Mouse (Mus musculus): Measurements from ENCODE around the gene Igfbp4. TPM values are rescaled to one million over a fixed set of nuclear protein-coding genes. Genes with fewer than 3 reads are reported as not detected.

Igfbp4 gene
- total and polyA plus RNA-seq, 3 experiments: 0.16 to 0.21 TPM; not detected in 1

DNA sequence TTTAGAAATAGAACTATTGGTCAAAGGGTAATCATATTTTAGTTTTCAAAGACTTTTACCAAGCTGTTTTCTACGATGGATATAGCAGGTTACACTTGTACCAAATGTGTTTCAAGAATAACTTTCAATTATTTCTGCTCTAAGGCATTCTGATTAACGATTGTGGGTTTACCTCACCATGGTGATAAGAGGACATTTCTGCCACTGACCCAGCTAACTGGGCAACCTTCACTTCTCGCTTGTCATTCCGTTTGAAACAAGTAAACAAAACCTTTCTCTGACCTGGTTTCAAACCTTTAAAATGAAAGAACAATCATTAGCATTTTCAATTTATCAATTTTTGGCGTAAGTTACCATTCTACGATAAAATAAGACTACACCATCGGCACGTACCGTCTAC is 34.3 kb upstream of the Igfbp4 start:
- TF ChIP-seq GABPA (IDR thresholded peaks at IDR 0.05; ENCODE audit: insufficient replicate concordance, low read depth, low read length) (no peak), POLR2A (IDR thresholded peaks at IDR 0.05; ENCODE audit: low read depth, low read length) (no peak), E2F4 (IDR thresholded peaks at IDR 0.05; ENCODE audit: insufficient replicate concordance, low read depth, low read length) (no peak), ZC3H11A (IDR thresholded peaks at IDR 0.05; ENCODE audit: low read depth, low read length) (no peak), JUN (IDR thresholded peaks at IDR 0.05; ENCODE audit: insufficient read depth, low read depth, low read length) (no peak), POLR2AphosphoS2 (IDR thresholded peaks at IDR 0.05; ENCODE audit: low read depth, low read length) (0 out of 2 replicates have a peak, but pooled peaks have one; percentile 9)
- Histone ChIP-seq H3K9me3 (replicated peaks; ENCODE audit: low read length) (no peaks in the 10 kb centered on the region), H3K27ac (ENCODE audit: insufficient read depth, low read depth) (no peak overlapping the region), H3K27me3 (replicated peaks) (no peaks in the 10 kb centered on the region), H3K4me1 (ENCODE audit: control insufficient read depth in 1 of 2, insufficient read depth in 2 of 2) (no peaks in the 10 kb centered on the region), H3K79me2 (replicated peaks; ENCODE audit: control insufficient read depth, extremely low read depth, insufficient read depth, poor library complexity, severe bottlenecking) (peaks cover 31% of the 10 kb centered on the region), H3K4me3 (replicated peaks in 1 of 3; ENCODE audit: low read depth in 2 of 3, low read length in 2 of 3, poor library complexity in 1 of 3) (no peak overlapping the region), H3K9ac (ENCODE audit: insufficient read depth, low read depth) (no peak overlapping the region), H3K36me3 (replicated peaks in 1 of 2; ENCODE audit: control insufficient read depth in 1 of 2, insufficient read depth in 1 of 2, low read length in 1 of 2) (peaks cover 76 to 95% of the 10 kb centered on the region in 2 experiments), H3K4me2 (ENCODE audit: insufficient read depth, low read depth, poor library complexity, severe bottlenecking) (no peak overlapping the region)
- in situ Hi-C loops (cut with MboI; ENCODE audit: low pct_ligation_motif_present, low pct_unique_long_range_greater_than_20kb, low sequenced_read_pairs): no loop called here
- DNase-seq (ENCODE audit: extremely low read depth): no peak
- dilution Hi-C loops (cut with MboI; ENCODE audit: extremely low pct_ligation_motif_present, extremely low pct_unique_long_range_greater_than_20kb, low sequenced_read_pairs): no loop called here

DNA sequence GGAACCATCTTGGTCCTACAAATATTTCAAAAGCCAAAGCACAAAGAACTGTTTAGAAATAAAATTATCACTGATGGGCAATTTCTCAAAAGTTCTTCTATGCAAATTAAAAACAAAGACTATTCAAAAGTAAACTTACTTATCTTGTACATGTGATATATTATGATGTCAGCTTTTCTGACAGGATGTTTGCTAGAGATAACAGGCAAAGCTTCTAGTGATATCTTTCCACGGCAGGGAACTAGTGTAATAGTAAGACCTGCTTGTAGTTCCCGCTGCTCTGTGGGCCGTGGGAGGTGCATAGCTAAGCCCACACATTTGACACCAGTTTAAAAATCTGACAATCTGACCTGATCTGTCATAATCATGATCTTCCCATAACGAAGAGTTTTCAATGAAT is 30.9 kb upstream of the Igfbp4 start:
- DNase-seq (ENCODE audit: extremely low read depth): no peak
- TF ChIP-seq POLR2A (IDR thresholded peaks at IDR 0.05; ENCODE audit: low read depth, low read length) (peak; percentile 18; the same call in 1 of the 2 replicates), RAD21 (IDR thresholded peaks at IDR 0.05; ENCODE audit: low read depth, low read length) (no peak)
- H3K9ac ChIP-seq (ENCODE audit: insufficient read depth, low read depth): no peak overlapping the region
- H3K79me2 ChIP-seq (replicated peaks; ENCODE audit: control insufficient read depth, extremely low read depth, insufficient read depth, poor library complexity, severe bottlenecking): peaks cover 39% of the 10 kb centered on the region
- H3K4me3 ChIP-seq (replicated peaks in 1 of 3; ENCODE audit: low read depth in 2 of 3, low read length in 2 of 3, poor library complexity in 1 of 3): no peak overlapping the region
- H3K27me3 ChIP-seq (replicated peaks): no peaks in the 10 kb centered on the region
- H3K27ac ChIP-seq (ENCODE audit: insufficient read depth, low read depth): no peak overlapping the region
- no peaks in the 10 kb centered on the region for H3K9me3 ChIP-seq (replicated peaks; ENCODE audit: low read length)
- peaks cover 0 to 4% of the 10 kb centered on the region in 2 experiments; a peak in 1 of 4 replicates for H3K4me1 ChIP-seq (ENCODE audit: control insufficient read depth in 1 of 2, insufficient read depth in 2 of 2)
- in situ Hi-C loops (cut with MboI; ENCODE audit: low pct_ligation_motif_present, low pct_unique_long_range_greater_than_20kb, low sequenced_read_pairs): no loop called here
- peaks cover 82 to 97% of the 10 kb centered on the region in 2 experiments for H3K36me3 ChIP-seq (replicated peaks in 1 of 2; ENCODE audit: control insufficient read depth in 1 of 2, insufficient read depth in 1 of 2, low read length in 1 of 2)
- H3K4me2 ChIP-seq (ENCODE audit: insufficient read depth, low read depth, poor library complexity, severe bottlenecking): no peak overlapping the region
- dilution Hi-C loops (cut with MboI; ENCODE audit: extremely low pct_ligation_motif_present, extremely low pct_unique_long_range_greater_than_20kb, low sequenced_read_pairs): no loop called here

DNA sequence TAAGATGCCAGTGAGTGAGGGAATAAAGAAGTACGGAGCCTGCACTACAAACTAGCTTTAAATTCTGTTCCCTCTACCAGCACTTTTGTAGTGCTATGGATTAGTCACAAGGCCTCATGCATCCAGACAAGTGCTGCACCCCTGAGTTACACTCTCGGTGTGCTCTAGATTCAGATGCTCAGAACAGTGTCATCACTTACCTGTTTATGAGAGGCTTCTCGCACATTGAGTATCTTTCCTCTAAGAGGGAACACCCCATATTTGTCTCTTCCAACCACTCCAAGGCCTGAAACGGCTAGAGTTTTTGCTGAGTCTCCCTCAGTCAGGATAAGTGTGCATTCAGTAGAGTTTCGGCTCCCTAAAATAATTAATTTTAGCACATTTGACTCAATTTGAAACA is 30.3 kb upstream of the Igfbp4 start:
- no peak overlapping the region for H3K9ac ChIP-seq (ENCODE audit: insufficient read depth, low read depth)
- peaks cover 84 to 97% of the 10 kb centered on the region in 2 experiments for H3K36me3 ChIP-seq (replicated peaks in 1 of 2; ENCODE audit: control insufficient read depth in 1 of 2, insufficient read depth in 1 of 2, low read length in 1 of 2)
- H3K4me1 ChIP-seq (ENCODE audit: control insufficient read depth in 1 of 2, insufficient read depth in 2 of 2): peaks cover 0 to 4% of the 10 kb centered on the region in 2 experiments; a peak in 1 of 4 replicates
- peaks cover 38% of the 10 kb centered on the region for H3K79me2 ChIP-seq (replicated peaks; ENCODE audit: control insufficient read depth, extremely low read depth, insufficient read depth, poor library complexity, severe bottlenecking)
- H3K4me2 ChIP-seq (ENCODE audit: insufficient read depth, low read depth, poor library complexity, severe bottlenecking): no peak overlapping the region
- TF ChIP-seq TBP (conservative IDR thresholded peaks at IDR 0.05; ENCODE audit: low read depth, low read length) (no peak), USF2 (conservative IDR thresholded peaks at IDR 0.05; ENCODE audit: low read depth, low read length) (no peak), BHLHE40 (IDR thresholded peaks at IDR 0.05; ENCODE audit: low read depth, low read length) (no peak), TCF12 (IDR thresholded peaks at IDR 0.05; ENCODE audit: low read depth, low read length) (no peak), PAX5 (IDR thresholded peaks at IDR 0.05; ENCODE audit: low read length) (no peak), ELF1 (IDR thresholded peaks at IDR 0.05; ENCODE audit: low read depth, low read length) (no peak), KAT2A (IDR thresholded peaks at IDR 0.05; ENCODE audit: insufficient replicate concordance, low read length) (no peak), POLR2A (IDR thresholded peaks at IDR 0.05; ENCODE audit: low read depth, low read length) (0 out of 2 replicates have a peak, but pooled peaks have one; percentile 9), ZMIZ1 (IDR thresholded peaks at IDR 0.05; ENCODE audit: low read depth, low read length) (no peak), POLR2AphosphoS2 (IDR thresholded peaks at IDR 0.05; ENCODE audit: low read depth, low read length) (peak; percentile 55; the same call in 1 of the 2 replicates)
- dilution Hi-C loops (cut with MboI; ENCODE audit: extremely low pct_ligation_motif_present, extremely low pct_unique_long_range_greater_than_20kb, low sequenced_read_pairs): no loop called here
- H3K27ac ChIP-seq (ENCODE audit: insufficient read depth, low read depth): no peak overlapping the region
- no peak overlapping the region for H3K4me3 ChIP-seq (replicated peaks in 1 of 3; ENCODE audit: low read depth in 2 of 3, low read length in 2 of 3, poor library complexity in 1 of 3)
- H3K27me3 ChIP-seq (replicated peaks): no peaks in the 10 kb centered on the region
- no peak for DNase-seq (ENCODE audit: extremely low read depth)
- H3K9me3 ChIP-seq (replicated peaks; ENCODE audit: low read length): no peaks in the 10 kb centered on the region
- in situ Hi-C loops (cut with MboI; ENCODE audit: low pct_ligation_motif_present, low pct_unique_long_range_greater_than_20kb, low sequenced_read_pairs): no loop called here

Data from CH12.LX (cell line).